Mouse (Mus musculus): ENCODE measurements at regions not wholly inside any gene's neighbourhood (a gene's known extent, or its start where the extent isn't known, plus 50 kb on each side); places are given as distances from the start of the nearest gene placed in this dataset.

- intact Hi-C loops (cut with DNase I), result loop anchor here (1.0 to 5.0 kb wide), 4 partner anchors 40 to 204 kb away; partner anchors contain the start of gene Nagpa
- DNase-seq, result peak; percentile 74 to 85
Observed at GRCm38 (mm10) chr16:5406711-5407110, 150.9 kb upstream of the Eef2kmt start.

GRCm38 (mm10) chr16:5393336-5393735 is 137.6 kb upstream of the Eef2kmt start:
- intact Hi-C loops (cut with DNase I), result no loop called here
- DNase-seq, result no peak

GRCm38 (mm10) chr16:5382930-5383329 is 127.1 kb upstream of the Eef2kmt start:
- no peak for DNase-seq
- intact Hi-C loops (cut with DNase I), result no loop called here

DNA sequence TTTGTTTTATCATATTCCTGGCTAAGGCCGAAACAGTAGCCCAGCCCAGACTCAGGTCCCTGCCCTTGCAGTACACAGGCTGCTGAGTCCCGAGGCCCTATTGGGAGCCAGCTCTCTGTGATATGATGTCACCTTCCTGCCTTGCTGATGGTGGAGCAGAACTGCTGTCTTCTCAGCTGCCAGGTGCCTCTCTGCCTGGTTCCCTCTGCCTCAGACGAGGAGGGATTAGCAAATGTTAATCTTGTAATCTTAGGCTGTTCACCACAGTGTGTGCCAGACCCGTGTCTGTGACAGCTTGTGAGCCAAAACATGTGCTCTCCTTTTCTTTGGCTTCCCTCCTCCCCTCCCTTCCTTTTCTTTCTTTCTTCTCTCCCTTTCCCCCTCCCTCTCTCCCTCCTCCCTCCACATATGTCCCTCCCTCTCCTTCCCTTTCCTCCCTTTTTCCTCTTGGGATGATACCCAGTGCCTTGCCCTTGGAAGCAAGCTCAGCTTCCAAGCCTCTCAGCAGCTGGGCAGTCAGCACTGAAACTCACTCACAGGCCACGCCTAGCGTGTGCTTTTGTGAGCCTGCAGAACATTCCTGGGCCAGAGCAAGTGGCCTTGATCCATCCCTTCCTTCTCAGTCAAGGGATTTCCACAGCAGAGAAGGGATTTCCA is 126.6 kb upstream of the Eef2kmt start:
- DNase-seq, result peak; percentile 19 to 23
- intact Hi-C loops (cut with DNase I), result no loop called here

DNA sequence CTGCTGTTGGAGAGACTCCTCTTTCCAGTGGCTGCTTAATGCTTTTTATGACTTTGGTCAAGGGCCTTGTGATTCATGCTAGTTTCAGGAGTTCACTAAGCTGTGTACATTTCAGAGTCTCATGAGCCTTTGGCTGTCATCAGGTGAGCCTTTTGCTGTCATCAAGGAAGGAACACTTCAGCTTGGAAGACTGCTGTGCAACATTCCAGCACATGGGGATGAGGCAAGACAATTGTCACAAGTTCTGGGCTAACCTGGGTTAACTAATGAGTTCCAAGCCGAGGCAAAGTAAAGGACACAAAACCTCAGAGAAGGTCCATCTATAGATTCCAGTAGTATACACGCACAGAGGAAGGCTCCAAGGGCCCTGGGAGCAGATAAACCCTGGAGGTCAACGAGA is 124.8 kb upstream of the Eef2kmt start:
- intact Hi-C loops (cut with DNase I), result no loop called here

DNA sequence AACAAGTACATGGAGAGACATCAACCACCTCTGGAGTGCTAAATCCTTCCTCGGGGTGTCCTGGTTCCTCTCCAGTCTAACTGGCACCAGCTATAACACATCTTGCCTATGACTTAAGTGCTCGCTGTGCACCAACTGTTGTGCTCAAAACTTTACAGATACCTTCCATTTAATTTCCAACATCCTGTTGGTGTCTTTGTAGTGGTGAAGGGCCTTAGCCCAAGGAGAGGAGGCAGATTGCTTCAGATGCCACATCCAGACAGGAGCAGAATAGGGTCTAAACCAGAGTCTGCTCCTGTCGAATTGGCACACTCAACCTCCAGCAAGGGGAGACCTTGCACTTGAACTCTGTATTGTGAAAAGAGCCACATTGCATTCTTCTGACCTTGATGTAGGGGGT is 121.2 kb upstream of the Eef2kmt start:
- intact Hi-C loops (cut with DNase I), result no loop called here
- DNase-seq, result no peak

More for the DNA sequence above, 124.8 kb upstream of the Eef2kmt start:
- DNase-seq, result no peak

GRCm38 (mm10) chr16:5374818-5375605 is 119.2 kb upstream of the Eef2kmt start:
- intact Hi-C loops (cut with DNase I), result no loop called here

DNA sequence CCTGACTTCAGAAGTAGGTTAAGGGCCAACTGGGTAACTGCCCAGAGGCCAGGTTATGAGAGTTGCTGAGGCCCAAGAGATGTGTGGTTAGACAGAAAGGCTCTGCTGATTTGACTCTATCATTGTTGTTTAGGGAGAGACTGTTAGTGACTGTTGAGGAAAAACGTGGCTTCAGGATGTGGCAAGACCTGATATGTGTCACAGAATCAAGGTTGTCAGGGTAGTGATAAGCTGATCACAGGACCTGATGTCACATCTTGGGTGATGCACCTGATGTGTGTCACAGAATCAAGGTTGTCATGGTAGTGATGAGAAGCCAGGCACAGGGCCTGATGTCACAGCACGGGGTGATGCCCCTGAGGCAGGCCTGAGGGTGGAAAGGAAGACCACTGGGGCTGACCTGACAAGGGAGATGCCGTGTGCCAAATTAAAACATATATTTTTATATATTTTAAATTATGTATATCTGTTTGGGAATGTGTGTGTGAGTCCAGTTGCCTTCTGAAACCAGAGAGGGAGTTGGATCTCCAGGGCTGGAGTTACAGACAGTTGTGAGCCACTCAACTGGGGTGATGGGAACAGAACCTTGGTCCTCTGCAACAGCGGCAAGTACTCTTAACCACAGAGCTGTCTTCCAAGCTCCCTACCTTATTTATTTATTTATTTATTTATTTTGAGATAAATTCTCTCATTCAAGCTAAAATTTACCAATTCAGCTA is 115.6 kb upstream of the Eef2kmt start:
- intact Hi-C loops (cut with DNase I), result no loop called here
- peak in 1 of 2 experiments; percentile 18 for DNase-seq

More at GRCm38 (mm10) chr16:5374818-5375605, 119.2 kb upstream of the Eef2kmt start:
- DNase-seq, result no peak

DNA sequence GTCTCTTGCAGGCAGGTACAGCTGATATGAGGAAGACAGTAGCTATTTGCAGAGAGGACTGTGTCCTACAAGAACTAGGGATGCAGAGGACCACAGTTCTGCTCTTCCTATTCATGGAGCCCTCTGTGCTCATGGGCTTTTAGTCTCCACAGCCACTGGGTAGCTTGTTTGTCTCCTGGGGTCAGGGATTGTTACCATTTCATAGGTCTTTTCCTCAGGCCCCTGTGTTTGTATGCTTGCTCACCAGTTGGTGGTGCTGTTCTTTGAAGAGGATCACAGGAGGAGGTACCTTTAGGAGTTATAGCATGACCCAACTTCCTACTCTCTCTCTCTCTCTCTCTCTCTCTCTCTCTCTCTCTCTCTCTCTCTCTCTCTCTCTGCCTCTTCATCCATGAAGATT is 114.7 kb upstream of the Eef2kmt start:
- intact Hi-C loops (cut with DNase I), result no loop called here
- no peak for DNase-seq

DNA sequence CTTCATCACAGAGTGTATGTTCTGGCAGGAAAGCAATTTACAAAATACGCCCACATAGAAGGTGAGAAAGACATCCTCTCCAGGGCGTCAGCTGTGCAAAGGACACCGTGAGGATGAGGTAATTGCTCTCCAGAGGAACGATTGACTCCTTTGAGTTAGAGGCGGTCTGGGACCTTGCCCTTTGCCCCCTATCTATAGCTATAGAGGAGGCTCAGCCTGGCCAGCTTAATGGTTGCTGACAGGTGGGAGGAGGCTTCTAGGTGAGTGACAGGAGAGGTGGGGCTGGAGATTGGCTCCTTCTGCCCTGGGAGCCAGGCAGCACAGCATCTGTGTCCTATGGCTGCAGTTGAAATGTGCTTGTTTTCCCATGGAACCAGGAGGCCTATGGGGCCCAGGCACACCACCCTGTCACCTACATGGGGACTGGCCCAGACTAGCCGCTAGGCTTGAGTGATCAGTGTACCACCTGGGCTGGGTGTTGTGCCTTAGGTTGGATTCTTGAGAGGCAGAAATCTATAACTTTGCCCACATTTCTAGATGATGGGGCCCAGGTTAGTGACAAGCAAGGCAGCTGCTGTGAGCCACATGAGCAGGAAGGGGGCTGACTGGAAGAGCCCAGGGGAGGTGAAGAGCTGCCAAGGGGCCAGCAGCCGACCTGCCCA is 113.2 kb upstream of the Eef2kmt start:
- intact Hi-C loops (cut with DNase I), result no loop called here
- no peak for DNase-seq

DNA sequence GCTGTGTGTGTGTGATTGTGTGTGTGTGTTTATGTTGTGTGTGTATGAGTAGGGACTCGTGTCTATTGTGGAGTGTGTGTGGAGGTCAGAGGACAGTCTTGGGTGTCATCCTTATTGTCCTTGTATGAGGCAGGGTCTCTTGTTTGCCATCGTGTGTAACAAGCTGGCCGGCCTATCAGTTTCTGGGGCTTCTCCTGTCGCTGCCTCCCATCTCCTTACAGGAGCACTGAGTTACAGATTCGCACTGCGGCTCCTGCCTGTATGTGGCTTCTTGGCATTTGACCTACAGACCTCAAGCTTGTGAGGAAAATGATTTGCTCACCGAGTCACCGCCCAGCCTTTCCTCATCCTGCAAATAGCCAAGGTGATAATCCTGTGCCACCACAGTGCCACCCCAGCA is 112.6 kb upstream of the Eef2kmt start:
- intact Hi-C loops (cut with DNase I), result no loop called here
- DNase-seq, result no peak

GRCm38 (mm10) chr16:5367581-5368119 is 111.9 kb upstream of the Eef2kmt start:
- intact Hi-C loops (cut with DNase I), result loop anchor here (2.0 kb wide), 1 partner anchor 39 kb away; no protein-coding TSS in a partner anchor
- peak in 1 of 2 experiments; percentile 15 for DNase-seq

- intact Hi-C loops (cut with DNase I), result loop anchor here (2.0 kb wide), 1 partner anchor 41 kb away; no protein-coding TSS in a partner anchor
- DNase-seq, result peak in 1 of 2 experiments; percentile 19
Observed at GRCm38 (mm10) chr16:5366021-5366420, 110.2 kb upstream of the Eef2kmt start.

DNA sequence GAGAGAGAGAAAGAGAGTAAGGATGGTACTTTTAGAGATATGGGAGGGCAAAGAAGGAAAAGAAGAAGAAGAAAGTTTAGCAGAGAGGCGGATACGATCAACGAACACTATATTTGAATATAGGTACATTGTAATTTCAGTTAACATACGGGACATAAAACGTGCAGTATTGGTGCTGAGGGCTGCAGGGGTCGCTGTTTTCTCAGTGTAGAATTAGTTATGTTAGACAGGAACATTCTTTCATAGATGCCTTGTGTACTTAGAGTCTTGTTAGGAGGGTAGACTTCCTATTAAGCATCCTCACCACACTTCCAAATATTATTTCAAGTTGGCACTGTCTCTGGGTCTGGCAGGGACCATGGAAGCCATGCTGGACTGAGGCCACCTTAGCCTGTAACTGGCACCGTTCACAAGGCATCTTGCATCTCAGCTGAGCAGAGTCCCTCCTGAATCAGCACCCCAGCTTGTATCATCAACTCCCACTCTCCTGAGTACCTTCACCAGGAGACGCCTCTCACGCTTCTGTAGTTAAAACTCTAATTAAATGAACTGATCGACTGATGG is 107.3 kb upstream of the Eef2kmt start:
- no peak for DNase-seq
- intact Hi-C loops (cut with DNase I), result loop anchor here (2.0 kb wide), 1 partner anchor 108 kb away; no protein-coding TSS in a partner anchor

GRCm38 (mm10) chr16:5359193-5359592 is 103.4 kb upstream of the Eef2kmt start:
- no peak for DNase-seq
- intact Hi-C loops (cut with DNase I), result no loop called here

- intact Hi-C loops (cut with DNase I), result no loop called here
- DNase-seq, result no peak
Observed at GRCm38 (mm10) chr16:5353881-5354280, 98.1 kb upstream of the Eef2kmt start.

- DNase-seq, result peak in 1 of 2 experiments; percentile 6
- intact Hi-C loops (cut with DNase I), result no loop called here
Observed at GRCm38 (mm10) chr16:5351890-5352571, 96.2 kb upstream of the Eef2kmt start.

DNA sequence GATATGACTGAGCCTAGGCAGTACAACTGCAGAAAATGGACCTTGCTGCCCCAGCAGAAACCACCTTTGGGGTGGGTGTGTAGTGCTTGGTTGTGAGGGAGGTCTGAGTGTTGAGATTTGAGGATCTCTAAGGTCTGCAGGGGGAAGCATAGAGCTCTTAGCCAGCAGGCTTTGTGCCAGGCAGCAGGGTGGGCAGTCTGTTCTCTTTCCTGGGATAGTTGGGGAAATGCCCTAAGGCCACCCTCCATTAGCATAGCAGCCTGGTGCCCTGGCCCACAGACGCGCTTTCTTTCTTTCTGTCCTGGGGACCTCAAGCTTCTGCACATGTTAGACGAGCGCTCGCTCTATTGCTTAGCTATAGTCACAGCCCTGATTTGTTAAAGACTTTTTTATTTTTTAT is 91.4 kb upstream of the Eef2kmt start:
- intact Hi-C loops (cut with DNase I), result no loop called here
- no peak for DNase-seq

- DNase-seq, result no peak
- intact Hi-C loops (cut with DNase I), result no loop called here
Observed at GRCm38 (mm10) chr16:5342326-5342725, 86.5 kb upstream of the Eef2kmt start.
